Mouse (Mus musculus): ENCODE results near the gene Mutyh.
"Not testable (repeated sequence)": the region's sequence is repeated elsewhere in the genome, so short reads cannot be mapped to it uniquely, and the experiment has no call there.

Gene Mutyh

GRCm38 (mm10) chr4:116820902-116821693 is 13.6 kb downstream of the Mutyh start:
- DNase-seq (ENCODE audit: low read depth), result no peak

GRCm38 (mm10) chr4:116821694-116822016 is 14.1 kb downstream of the Mutyh start, which contains the start of gene Hpdl:
Gene Hpdl, minus strand, starts transcription at chr4:116821707.
- no peak for DNase-seq (ENCODE audit: low read depth)

- peak; percentile 61 for DNase-seq (ENCODE audit: low read depth)
Observed at GRCm38 (mm10) chr4:116824541-116825004, 17.1 kb downstream of the Mutyh start.

- peak; percentile 87 for DNase-seq (ENCODE audit: low read depth)
Observed at GRCm38 (mm10) chr4:116827819-116828218, 20.3 kb downstream of the Mutyh start.

GRCm38 (mm10) chr4:116829364-116830069 is 22.0 kb downstream of the Mutyh start:
- no peak for DNase-seq (ENCODE audit: low read depth)

- DNase-seq (ENCODE audit: low read depth), result no peak
Observed at GRCm38 (mm10) chr4:116830070-116830368, 22.5 kb downstream of the Mutyh start.

- no peak for DNase-seq (ENCODE audit: low read depth)
Observed at GRCm38 (mm10) chr4:116838999-116839398, 31.5 kb downstream of the Mutyh start.

- DNase-seq (ENCODE audit: low read depth), result not testable (repeated sequence)
Observed at GRCm38 (mm10) chr4:116840096-116840495, 32.6 kb downstream of the Mutyh start.

- peak; percentile 14 for DNase-seq (ENCODE audit: low read depth)
Observed at GRCm38 (mm10) chr4:116840841-116841240, 33.3 kb downstream of the Mutyh start.

- DNase-seq (ENCODE audit: low read depth), result no peak
Observed at GRCm38 (mm10) chr4:116844324-116844723, 36.8 kb downstream of the Mutyh start.

GRCm38 (mm10) chr4:116849901-116850300 is 42.4 kb downstream of the Mutyh start:
- DNase-seq (ENCODE audit: low read depth), result no peak

GRCm38 (mm10) chr4:116854286-116854685 is 46.8 kb downstream of the Mutyh start:
- DNase-seq (ENCODE audit: low read depth), result no peak

GRCm38 (mm10) chr4:116857203-116857602 is 49.7 kb downstream of the Mutyh start:
- DNase-seq (ENCODE audit: low read depth), result no peak

GRCm38 (mm10) chr4:116859711-116860110 is 52.2 kb downstream of the Mutyh start:
- DNase-seq (ENCODE audit: low read depth), result no peak

GRCm38 (mm10) chr4:116862023-116862422 is 54.5 kb downstream of the Mutyh start:
- DNase-seq (ENCODE audit: low read depth), result no peak

Data from 416B (cell line).